Mouse (Mus musculus): ENCODE measurements around the gene Tnn. TPM values are rescaled to one million over a fixed set of nuclear protein-coding genes. Genes with fewer than 3 reads are reported as not detected.

Gene Tnn
- polyA plus RNA-seq, 1 experiment from 2014 or later = 0.12 TPM

- Histone ChIP-seq H3K27ac (replicated peaks) (no peak overlapping the region), H3K4me2 (no peak overlapping the region), H3K4me3 (no peak overlapping the region), H3K36me3 (no peaks in the 10 kb centered on the region), H3K9me3 (no peaks in the 10 kb centered on the region), H3K9ac (no peak overlapping the region), H3K4me1 (replicated peaks) (peaks cover 5% of the 10 kb centered on the region), H3K27me3 (no peaks in the 10 kb centered on the region)
- ATAC-seq (ENCODE audit: low FRiP score, low read depth) = no peak
- WGBS = 84% methylated on average over 5 of the region's 5 CpGs
These were observed 104.1 kb downstream of the Tnn start for GRCm38 (mm10) chr1:160049131-160049880.

GRCm38 (mm10) chr1:160047481-160047931, 105.9 kb downstream of the Tnn start:
- WGBS = 90% methylated on average over 7 of the region's 7 CpGs
- H3K27ac ChIP-seq (replicated peaks) = no peak overlapping the region
- peaks cover 10% of the 10 kb centered on the region for H3K4me1 ChIP-seq (replicated peaks)
- H3K9ac ChIP-seq = no peak overlapping the region
- H3K4me2 ChIP-seq = no peak overlapping the region
- H3K9me3 ChIP-seq = no peaks in the 10 kb centered on the region
- no peaks in the 10 kb centered on the region for H3K36me3 ChIP-seq
- H3K4me3 ChIP-seq = no peak overlapping the region
- no peak for ATAC-seq (ENCODE audit: low FRiP score, low read depth)
- no peaks in the 10 kb centered on the region for H3K27me3 ChIP-seq

- no peak for ATAC-seq (ENCODE audit: low FRiP score, low read depth)
- H3K27ac ChIP-seq (replicated peaks) = no peak overlapping the region
- no peaks in the 10 kb centered on the region for H3K36me3 ChIP-seq
- no peak overlapping the region for H3K9ac ChIP-seq
- 88% methylated on average over 4 of the region's 4 CpGs for WGBS
- no peaks in the 10 kb centered on the region for H3K9me3 ChIP-seq
- no peaks in the 10 kb centered on the region for H3K27me3 ChIP-seq
- H3K4me2 ChIP-seq = no peak overlapping the region
- peaks cover 10% of the 10 kb centered on the region for H3K4me1 ChIP-seq (replicated peaks)
- no peak overlapping the region for H3K4me3 ChIP-seq
These were observed 106.6 kb downstream of the Tnn start for GRCm38 (mm10) chr1:160046786-160047185.

GRCm38 (mm10) chr1:160045971-160046370, 107.4 kb downstream of the Tnn start:
- no peaks in the 10 kb centered on the region for H3K36me3 ChIP-seq
- WGBS = 86% methylated on average over 5 of the region's 5 CpGs
- H3K27me3 ChIP-seq = no peaks in the 10 kb centered on the region
- no peaks in the 10 kb centered on the region for H3K9me3 ChIP-seq
- H3K4me2 ChIP-seq = no peak overlapping the region
- H3K9ac ChIP-seq = no peak overlapping the region
- peaks cover 10% of the 10 kb centered on the region for H3K4me1 ChIP-seq (replicated peaks)
- H3K27ac ChIP-seq (replicated peaks) = no peak overlapping the region
- no peak overlapping the region for H3K4me3 ChIP-seq
- ATAC-seq (ENCODE audit: low FRiP score, low read depth) = no peak

- Histone ChIP-seq H3K4me3 (peak overlapping the region; percentile 38; the same call in 1 of the 2 replicates), H3K27ac (replicated peaks) (no peak overlapping the region), H3K4me1 (replicated peaks) (peaks cover 10% of the 10 kb centered on the region), H3K4me2 (peak overlapping the region; percentile 59; the same call in 1 of the 2 replicates), H3K9ac (no peak overlapping the region), H3K9me3 (no peaks in the 10 kb centered on the region), H3K27me3 (no peaks in the 10 kb centered on the region), H3K36me3 (no peaks in the 10 kb centered on the region)
- WGBS = 69% methylated on average over 3 of the region's 3 CpGs
- ATAC-seq (ENCODE audit: low FRiP score, low read depth) = no peak
These were observed 108.2 kb downstream of the Tnn start for GRCm38 (mm10) chr1:160045056-160045715.

- Histone ChIP-seq H3K4me3 (peak within 1 kb of the TSS; percentile 38), H3K4me2 (peak within 1 kb of the TSS; percentile 59), H3K27me3 (no peaks in the 10 kb centered on the region), H3K27ac (replicated peaks) (no peak within 1 kb of the TSS), H3K9me3 (no peaks in the 10 kb centered on the region), H3K9ac (no peak within 1 kb of the TSS), H3K4me1 (replicated peaks) (peaks cover 10% of the 10 kb centered on the region), H3K36me3 (no peaks in the 10 kb centered on the region)
- peak; percentile 63 for ATAC-seq (ENCODE audit: low FRiP score, low read depth)
- WGBS = 5% methylated on average over 32 of the region's 33 CpGs
These were observed 109.0 kb downstream of the Tnn start, which contains the start of gene 4930523C07Rik for GRCm38 (mm10) chr1:160044237-160045021. Gene 4930523C07Rik, plus strand, starts transcription at chr1:160044382.

GRCm38 (mm10) chr1:160043271-160043975, 110.0 kb downstream of the Tnn start:
- H3K4me2 ChIP-seq = no peak overlapping the region
- WGBS = 90% methylated on average over 13 of the region's 13 CpGs
- no peaks in the 10 kb centered on the region for H3K27me3 ChIP-seq
- H3K27ac ChIP-seq (replicated peaks) = no peak overlapping the region
- peaks cover 10% of the 10 kb centered on the region for H3K4me1 ChIP-seq (replicated peaks)
- no peaks in the 10 kb centered on the region for H3K9me3 ChIP-seq
- H3K4me3 ChIP-seq = no peak overlapping the region
- ATAC-seq (ENCODE audit: low FRiP score, low read depth) = no peak
- H3K9ac ChIP-seq = no peak overlapping the region
- no peaks in the 10 kb centered on the region for H3K36me3 ChIP-seq

- H3K9me3 ChIP-seq = no peaks in the 10 kb centered on the region
- H3K4me1 ChIP-seq (replicated peaks) = peaks cover 10% of the 10 kb centered on the region
- no peak overlapping the region for H3K27ac ChIP-seq (replicated peaks)
- H3K27me3 ChIP-seq = no peaks in the 10 kb centered on the region
- H3K4me3 ChIP-seq = no peak overlapping the region
- no peak for ATAC-seq (ENCODE audit: low FRiP score, low read depth)
- 73% methylated on average over 7 of the region's 7 CpGs for WGBS
- no peak overlapping the region for H3K9ac ChIP-seq
- H3K36me3 ChIP-seq = no peaks in the 10 kb centered on the region
- no peak overlapping the region for H3K4me2 ChIP-seq
These were observed 111.0 kb downstream of the Tnn start for GRCm38 (mm10) chr1:160042351-160042750.

- Histone ChIP-seq H3K4me1 (replicated peaks) (peaks cover 10% of the 10 kb centered on the region), H3K9ac (no peak overlapping the region), H3K4me2 (no peak overlapping the region), H3K36me3 (no peaks in the 10 kb centered on the region), H3K9me3 (no peaks in the 10 kb centered on the region), H3K27ac (replicated peaks) (no peak overlapping the region), H3K4me3 (no peak overlapping the region), H3K27me3 (no peaks in the 10 kb centered on the region)
- WGBS = 97% methylated on average over 7 of the region's 7 CpGs
- ATAC-seq (ENCODE audit: low FRiP score, low read depth) = no peak
These were observed 112.1 kb downstream of the Tnn start for GRCm38 (mm10) chr1:160041264-160041775.

GRCm38 (mm10) chr1:160039951-160040645, 113.3 kb downstream of the Tnn start:
- no peak for ATAC-seq (ENCODE audit: low FRiP score, low read depth)
- H3K9me3 ChIP-seq = no peaks in the 10 kb centered on the region
- H3K27me3 ChIP-seq = no peaks in the 10 kb centered on the region
- no peak overlapping the region for H3K4me2 ChIP-seq
- peaks cover 10% of the 10 kb centered on the region for H3K4me1 ChIP-seq (replicated peaks)
- WGBS = 62% methylated on average over 7 of the region's 7 CpGs
- no peaks in the 10 kb centered on the region for H3K36me3 ChIP-seq
- no peak overlapping the region for H3K27ac ChIP-seq (replicated peaks)
- H3K9ac ChIP-seq = no peak overlapping the region
- no peak overlapping the region for H3K4me3 ChIP-seq

- WGBS = 86% methylated on average over 5 of the region's 5 CpGs
- ATAC-seq (ENCODE audit: low FRiP score, low read depth) = no peak
- Histone ChIP-seq H3K27ac (replicated peaks) (no peak overlapping the region), H3K4me3 (no peak overlapping the region), H3K4me2 (no peak overlapping the region), H3K36me3 (no peaks in the 10 kb centered on the region), H3K4me1 (replicated peaks) (no peaks in the 10 kb centered on the region), H3K9me3 (no peaks in the 10 kb centered on the region), H3K27me3 (no peaks in the 10 kb centered on the region), H3K9ac (no peak overlapping the region)
These were observed 116.3 kb downstream of the Tnn start for GRCm38 (mm10) chr1:160036996-160037521.
